Mouse (Mus musculus): Measurements from ENCODE around the gene Gm20388.

The Gm20388 gene

DNA sequence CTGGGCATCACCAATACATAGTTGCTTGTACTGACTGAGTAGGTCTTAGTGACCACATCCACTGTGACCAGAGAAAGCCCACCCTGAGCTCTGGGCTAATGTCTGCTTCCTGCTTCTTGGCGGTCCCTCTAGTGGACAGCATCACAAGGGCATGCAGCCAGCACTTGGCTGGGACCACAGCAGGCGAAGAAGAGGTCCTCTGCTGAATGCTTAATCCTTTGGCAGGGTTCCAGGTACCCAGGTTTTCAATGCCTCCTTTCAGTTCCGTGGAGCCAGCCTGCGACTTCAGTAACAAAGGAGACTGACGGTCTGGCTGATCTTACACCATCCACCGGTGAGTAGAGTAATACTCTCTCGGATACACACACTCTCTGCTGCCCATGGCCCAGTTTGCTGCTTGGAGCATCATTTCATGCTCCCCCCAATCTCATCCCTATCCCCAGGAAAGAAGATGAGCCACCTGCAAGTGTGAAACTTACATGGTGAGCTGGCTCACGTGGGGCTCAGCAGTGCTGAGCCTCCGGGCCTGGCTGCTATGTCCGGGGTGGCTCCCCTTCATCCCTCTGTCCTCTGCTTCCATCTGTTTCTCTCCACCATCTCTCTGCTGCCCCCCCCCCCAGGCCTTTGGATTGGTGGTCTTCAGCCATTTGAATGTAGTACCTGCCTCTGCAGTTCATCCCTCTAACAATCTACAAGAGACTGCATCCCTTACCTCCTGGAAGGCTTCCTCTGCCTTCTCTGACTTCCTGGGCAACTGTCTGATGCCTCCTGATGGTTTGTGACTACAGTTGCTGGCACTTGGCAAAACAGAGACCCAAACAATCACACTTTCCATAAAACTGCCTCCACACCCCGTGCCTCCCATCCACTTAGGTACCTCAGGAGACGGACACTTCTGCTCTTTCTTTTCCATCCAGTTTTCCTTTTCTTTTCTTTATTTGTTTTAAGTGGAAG is 2025.0 kb downstream of the Gm20388 start:
- DNase-seq: peak; percentile 94 to 96

DNA sequence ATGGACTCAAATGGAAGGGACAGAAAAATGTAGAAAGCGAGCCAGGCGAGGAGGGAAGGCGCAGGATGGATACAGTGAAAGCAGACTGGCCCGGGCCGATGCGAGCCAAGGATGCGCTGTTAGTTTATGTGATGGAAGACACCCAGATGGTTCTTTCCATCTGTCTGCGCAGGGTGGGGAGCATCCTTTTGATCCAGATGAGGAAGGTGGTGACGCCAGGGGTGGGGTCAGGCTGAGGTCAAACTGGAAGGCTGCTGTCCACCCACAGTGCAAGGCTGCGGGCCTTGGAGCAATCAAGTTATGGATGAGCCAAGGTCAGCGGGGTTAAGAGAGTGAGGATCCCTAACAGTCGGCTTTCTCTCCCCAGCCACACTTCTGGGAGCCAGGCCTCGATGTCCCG is 2025.8 kb downstream of the Gm20388 start:
- DNase-seq: peak; percentile 31 to 48

DNA sequence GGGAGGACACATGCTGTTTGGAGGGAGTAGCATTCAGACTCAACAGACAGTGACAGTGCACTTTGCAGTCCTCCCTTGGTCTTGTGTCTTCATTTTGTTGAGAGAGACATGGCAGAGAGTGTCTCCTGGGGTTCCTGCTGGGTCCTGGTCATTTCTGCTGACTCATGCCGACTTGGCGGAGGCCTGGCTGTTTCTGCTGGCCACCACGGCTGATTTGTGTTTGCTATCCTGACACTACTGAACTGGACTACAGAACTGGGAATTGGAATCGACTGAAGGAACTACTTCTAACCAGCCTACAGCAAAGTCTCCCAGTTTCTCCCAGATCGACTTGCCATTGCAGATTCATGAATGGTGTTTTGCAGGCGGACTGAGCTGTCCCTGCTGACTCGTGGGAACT is 2028.1 kb downstream of the Gm20388 start:
- DNase-seq: no peak

DNA sequence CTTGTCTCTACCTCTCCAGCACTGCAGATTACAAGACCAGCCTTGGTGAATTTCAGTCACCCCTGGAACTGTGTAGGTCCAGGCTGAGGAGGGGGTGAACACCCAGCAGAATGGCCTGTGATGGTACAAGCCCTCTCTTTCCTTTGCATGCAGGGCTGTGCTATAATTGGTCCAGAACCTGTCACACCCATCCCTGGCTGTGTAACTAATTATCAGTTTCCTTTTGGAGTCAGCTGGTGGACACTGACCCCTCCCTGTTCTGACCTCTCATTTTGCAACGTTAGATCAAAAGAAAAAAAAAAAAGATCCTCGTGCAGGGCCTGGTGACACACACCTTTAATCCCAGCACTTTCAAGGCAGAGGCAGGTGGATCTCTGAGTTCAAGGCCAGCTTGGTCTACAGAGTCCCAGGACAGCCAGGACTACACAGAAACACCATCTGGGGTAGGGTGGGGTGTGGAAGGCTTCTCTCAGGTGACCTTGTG is 2032.5 kb downstream of the Gm20388 start:
- no peak for DNase-seq

DNA sequence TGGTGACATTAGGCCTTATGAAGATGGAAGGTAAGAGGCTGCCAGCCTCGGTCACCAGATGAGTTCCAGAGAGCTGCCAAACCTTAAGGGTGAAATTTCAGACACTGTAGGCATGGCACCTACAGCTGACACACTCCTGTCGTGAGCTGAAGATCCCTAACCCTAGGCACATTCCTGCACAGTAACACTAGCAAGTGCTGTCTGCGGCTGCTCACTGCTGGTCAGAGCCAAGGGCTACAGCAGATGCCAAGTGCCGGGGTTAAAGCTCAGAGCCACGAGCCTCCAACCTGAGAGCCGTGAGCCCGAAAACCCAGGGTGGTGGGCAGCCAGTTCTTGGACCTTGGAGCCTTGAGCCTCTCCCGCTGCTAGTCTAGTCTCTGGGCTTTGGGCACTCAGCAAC is 2033.1 kb downstream of the Gm20388 start:
- no peak for DNase-seq

DNA sequence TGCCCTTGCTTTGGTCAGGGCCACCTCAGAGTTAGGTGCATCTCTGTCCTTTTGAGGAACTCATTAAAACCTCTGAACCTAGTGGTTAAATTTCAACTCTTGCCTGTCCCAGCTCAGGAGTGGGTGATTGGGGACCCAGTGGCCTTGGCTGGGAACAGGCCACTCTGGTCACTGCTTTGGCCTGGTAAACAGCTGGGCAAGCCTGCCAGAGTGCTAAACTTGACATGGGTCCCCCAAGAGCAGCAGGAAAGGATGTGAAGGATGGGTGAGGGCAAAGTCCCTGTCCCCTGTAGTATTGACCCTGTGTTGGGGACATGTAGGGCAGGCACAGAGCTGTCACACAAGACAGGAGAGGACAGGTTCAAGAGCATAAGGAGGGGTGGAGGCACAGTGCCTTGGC is 2034.2 kb downstream of the Gm20388 start, which contains the start of gene Car5a:
Gene Car5a (minus strand): TSS at position 74 of the 400 bp plus-strand sequence.
- no peak for DNase-seq

DNA sequence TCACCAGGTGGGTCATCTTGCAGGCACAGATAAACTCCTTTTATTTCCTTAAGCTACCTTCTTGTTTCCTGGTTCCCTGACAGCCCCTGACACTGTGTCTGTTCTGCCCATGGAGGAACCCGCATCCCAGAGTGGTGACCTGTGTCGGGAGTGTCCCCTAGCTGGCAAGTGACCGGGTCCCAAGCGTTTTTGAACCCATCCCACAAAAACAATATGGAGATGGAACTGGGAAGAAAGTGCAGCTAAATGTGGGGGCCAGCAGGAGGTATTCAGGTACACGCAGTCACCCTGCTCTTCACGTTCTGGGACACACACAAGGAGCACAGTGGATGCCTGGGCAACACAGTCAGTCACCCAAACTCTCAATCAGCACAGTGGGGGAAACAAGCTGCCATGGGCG is 2035.7 kb downstream of the Gm20388 start:
- no peak for DNase-seq

DNA sequence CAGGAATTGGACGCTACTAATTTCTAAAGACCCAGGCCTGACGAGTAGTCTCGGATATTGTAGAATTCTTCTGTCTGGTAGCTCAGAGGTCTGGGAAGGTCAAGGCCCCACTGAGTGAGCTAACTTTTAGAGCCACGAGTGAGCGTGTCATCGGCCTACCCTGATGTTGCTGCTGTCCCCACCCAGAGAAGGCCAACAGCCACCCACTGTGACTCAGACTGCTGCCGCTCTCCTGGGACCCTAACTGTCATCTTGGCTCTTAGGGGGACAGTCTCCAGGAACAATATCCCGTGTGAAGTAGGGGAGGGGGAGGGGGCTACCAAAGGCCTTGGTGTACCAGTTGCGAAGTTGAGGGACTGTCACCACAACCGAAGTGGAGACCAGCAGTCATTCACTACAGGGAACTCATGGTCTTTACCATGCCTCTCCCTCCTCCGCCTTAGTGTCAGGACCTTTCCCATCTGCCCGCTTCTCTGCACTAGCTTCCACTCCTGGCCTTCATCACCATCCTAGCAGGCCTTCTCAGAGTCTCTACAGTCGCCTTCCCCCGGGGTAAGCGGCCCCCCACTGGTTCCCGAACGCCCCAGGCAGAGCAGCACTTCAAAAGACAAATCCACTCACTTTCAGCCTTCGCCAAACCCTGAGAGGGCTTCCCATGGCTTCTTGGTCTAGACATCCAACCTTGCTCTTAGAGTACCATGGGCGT is 2036.6 kb downstream of the Gm20388 start:
- peak; percentile 41 to 57 for DNase-seq

DNA sequence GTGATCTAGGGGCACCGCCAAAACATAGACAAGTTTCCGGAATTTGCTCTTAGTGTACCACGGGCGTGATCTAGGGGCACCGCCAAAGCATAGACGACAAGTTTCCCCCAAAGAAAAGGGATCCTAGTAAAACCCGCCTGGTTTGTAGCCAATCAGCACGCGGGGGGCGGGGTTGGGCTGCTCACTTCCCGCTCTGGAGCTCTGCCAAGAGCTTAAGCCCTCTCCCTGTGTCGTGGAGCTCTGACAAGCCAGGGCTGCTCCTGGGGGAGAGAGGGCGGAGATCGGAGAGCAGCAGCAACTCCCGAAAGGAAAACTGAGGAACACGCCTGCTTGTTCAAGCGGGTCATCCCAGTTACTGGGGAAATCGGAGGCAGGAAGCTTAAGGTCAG is 2037.1 kb downstream of the Gm20388 start:
- DNase-seq: peak; percentile 85 to 92

DNA sequence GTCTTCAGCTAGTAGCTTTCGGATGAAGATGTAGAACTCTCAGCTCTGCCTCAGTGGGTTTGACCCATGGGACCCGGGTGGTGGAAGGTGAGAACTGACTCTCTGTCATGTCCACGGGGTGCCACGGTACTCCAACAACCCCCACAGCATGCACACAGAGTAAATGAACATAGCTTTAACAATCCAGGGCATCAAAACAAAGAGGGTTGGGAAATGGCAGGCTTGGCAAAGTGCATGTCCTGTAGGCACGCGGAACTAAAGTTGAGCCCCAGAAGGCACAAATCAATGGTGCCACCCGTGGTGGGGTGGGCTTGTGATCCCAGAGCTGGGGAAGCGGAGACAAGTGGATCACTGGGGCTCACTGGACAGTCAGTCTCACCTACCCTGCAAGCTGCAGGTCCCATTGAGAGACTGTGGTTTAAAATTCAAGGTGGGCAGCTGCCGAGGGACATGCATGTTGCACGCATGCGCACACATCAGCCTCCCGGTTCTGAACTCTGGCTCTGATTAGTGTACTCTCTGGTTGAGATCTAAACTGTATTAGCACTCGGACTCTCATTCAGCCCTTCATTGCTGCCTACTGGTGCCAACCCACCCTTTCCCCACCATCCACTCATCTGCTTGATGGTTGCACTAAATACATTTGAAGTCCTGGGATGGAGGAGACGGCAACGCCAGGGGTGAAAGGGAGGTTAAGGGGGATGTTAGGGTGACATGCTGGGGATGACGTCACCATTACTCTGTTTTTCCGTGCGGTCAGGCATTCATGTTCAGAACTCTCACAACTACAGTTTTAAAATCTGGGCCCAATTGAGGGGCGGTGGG is 2037.9 kb downstream of the Gm20388 start:
- peak; percentile 46 to 52 for DNase-seq

DNA sequence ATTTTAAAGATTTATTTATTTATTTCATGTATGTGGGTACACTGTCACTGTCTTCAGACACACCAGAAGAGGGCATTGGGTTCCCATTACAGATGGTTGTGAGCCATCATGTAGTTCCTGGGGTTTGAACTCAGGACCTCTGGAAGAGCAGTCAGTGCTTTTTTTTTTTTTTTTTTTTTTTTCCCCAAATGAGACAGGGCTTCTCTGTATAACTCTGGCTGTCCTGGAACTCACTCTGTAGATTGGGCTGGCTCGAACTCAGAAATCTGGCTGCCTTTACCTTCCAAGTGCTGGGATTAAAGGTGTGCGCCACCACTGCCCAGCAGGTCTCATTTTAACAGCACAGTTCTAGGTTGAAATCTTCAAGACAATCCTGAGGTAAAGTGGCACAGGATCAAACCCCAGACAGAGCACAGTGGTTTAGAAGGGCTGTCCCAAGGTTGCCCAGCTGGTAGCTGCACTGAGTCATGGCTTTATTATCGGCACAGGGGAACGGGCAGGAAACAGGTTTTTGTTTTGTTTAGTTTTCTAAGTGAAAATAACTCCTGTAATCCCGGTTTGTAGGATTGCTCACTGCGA is 2038.7 kb downstream of the Gm20388 start, which contains the start of gene Banp:
Gene Banp (plus strand): TSS at position 529 of the 579 bp plus-strand sequence.
- DNase-seq: peak in 1 of 2 experiments; percentile 38

DNA sequence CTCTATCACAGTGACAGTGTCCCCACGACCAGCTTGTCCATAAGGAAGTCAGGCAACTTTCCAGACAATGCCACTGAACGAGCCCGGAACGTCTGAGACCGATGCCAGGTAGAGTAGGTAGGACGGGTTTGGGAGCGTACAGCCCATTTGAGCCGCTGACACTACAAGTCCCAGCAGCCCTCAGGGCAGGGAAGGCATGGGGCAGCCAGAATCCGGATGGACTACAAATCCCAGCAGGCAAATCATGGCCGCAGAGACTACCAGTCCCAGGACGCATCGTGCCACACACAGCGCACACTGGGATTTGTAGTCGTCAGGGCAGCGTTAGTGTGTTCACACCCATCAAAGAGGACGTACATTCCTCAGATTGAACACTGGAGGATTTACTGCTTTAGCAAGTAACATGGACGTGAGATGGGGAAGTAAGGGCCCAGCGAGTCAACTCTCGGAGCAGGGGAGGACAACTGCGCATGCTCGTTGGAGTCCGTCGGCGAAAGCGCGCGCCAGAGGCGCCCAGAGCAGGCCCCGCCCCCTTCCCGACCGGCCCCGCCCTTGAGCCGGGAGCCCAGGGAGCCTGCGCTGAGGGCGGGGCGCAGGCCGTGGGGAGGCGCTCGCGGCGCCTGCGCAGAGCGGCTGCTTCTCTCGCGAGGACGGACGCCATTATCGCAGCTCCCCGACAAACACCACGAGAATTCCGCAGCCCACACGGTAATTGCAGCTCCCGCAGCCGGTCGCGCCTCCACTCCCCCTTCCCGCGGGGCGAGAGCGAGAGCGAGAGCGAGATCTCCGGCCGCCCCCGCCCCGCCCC is 2039.5 kb downstream of the Gm20388 start:
- DNase-seq: peak; percentile 99

DNA sequence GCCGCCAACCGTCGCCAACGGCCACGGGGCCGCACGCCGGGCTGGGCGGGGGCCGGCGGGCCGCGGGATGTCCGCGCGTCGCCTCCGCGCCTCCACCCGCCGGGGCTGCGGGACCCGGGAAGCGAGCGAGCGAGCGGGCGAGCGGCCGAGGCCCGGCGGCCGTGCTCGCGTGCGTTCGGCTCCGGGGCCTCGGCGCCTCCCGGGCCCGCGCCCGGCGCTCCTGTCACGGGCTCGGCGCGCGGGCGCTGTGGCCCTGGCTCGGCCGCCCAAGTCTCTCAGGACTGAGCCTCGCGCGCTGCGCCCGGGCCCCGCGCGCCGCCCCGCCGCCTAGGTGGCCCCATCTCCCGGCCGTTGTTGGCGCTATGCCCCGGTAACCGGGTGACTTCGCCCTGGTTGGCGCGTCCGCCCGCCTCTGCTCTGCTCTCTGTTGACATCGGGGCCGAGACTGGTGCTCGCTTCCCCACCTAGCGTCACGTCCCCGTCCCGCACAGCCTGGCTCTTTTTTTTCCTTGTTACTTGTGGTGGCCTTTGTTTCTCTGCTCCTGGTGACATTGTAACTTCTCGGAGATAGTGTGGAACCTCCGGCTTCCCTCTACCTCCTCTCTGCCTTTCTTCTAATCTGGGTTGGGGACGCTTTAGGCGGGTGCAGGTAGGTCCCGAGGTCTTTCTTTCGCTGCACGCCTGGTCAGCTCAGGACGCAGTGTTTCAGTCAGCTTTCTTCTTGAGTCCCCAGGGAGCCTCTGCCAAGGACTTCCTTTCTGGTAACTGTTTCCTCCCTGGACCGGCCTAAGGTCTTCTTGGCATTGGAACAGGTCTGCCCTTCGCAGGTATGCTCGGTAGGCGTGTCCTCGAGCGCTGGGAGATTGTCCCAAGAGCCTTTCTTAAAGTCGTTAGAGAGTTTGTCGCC is 2040.4 kb downstream of the Gm20388 start:
- peak; percentile 78 to 88 for DNase-seq

DNA sequence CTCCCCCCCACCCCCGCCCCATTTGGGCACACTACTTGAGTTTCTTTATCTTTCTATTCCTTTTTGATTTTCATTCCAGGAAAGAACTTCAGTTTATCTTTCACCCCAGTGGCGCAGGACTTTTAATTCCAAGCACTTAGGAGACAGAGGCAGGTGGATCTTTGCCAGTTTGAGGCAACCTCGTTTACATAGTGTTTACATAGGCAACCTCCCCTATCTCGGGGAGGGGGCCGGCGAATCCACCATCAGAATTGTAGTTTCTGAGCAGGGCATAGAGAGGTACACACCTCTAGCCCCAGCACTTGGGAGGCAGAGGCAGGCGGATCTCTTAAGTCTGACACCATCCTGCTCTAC is 2041.0 kb downstream of the Gm20388 start:
- DNase-seq: peak in 1 of 2 experiments; percentile 46

DNA sequence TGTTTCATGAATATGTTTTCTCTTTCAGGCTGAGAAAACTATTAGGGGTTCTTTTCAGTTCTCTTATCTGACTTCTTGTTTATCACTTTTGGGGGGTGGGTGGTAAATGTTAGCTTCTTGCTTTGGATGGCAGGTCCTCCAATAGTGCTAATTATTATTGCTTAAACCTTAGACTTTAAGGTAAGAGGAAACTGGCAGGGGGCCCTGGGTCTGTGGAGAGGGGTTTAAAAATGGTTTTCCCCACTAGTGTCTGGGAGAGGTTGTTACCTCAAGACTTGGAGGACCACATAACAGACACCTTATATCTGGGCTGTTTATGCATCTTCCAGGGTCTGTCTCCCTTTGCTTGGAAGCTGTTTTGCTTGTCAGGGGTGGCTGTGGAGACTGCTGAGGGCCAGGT is 2041.5 kb downstream of the Gm20388 start:
- no peak for DNase-seq

DNA sequence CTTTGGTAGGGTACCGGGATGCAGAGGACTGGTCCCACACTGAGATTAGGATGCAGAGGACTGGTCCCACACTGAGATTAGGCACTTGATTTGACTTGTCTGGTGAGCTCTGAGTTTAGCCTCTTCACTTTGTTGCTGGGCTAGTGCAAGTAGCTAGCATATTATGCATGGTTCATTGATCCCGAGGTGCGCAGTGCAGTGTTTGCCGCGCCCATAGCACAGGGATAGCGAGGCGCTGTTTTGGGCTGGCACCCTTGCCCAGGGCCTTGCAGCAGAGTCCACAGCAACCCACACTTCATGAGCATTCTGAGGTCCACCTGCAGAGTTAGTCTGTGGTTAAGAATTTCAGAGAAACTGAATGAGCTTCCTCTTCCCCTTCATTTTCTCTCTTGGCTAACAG is 2042.2 kb downstream of the Gm20388 start:
- DNase-seq: no peak

DNA sequence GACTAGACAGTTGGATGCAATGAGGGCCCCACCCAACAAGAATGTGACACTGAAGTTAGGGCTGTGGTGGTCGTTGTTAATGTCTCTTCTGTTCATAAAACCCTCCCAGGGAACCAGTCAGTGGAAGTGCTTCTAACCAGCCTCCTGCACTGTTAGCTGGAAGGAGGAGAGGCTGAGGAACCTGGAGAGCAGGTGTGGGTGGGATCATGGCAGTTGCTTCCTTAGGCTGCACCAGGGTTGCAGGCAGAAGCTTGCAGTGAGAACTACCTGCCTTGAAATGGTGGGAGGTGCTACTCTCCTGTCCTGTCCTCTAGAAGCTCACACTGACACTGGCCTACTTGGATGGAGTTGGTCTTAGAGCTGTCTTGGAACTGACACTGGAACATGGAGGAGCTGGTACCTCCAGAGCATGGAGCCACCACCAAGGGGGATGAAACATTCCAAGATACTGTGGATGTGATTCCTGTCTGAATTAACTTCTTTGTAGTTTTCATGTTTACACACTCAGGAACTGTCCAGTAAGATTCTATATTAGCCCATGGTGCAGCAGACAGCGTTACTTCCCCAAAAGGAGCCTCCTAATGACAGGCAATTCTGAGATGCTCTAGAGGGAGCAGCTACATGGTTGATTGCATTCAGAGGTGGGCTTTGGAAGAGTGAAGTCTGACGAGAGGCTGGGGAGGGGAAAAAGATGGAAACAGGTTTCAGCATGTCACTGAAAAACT is 2043.3 kb downstream of the Gm20388 start:
- DNase-seq: no peak

DNA sequence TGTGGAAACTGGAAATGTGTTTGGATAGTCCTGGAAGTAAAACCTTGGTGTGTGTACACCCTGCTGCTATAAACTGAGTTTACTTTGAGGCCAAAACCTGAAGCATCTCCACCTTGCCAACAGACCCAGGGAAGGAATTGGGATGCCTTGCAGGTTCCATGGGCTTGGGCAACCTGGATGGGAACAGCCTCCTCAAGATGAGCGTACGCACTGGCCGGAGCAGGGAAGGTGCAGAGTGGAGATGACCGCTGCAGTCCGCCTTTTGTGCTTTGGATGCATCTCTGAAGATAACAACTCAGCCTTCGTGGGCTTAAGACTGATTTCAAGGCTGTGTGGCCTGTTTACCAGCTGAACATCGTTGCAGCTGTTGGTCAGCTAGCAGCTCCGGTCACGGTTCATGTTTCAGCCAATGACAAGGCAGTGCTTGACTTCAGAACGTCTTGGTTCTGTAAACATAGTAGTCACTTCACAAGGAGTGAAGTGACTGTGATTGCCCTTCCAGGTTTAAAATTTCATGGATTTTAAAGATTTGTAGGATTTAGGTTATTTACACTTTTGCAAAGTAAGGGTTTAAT is 2044.4 kb downstream of the Gm20388 start:
- DNase-seq: no peak

DNA sequence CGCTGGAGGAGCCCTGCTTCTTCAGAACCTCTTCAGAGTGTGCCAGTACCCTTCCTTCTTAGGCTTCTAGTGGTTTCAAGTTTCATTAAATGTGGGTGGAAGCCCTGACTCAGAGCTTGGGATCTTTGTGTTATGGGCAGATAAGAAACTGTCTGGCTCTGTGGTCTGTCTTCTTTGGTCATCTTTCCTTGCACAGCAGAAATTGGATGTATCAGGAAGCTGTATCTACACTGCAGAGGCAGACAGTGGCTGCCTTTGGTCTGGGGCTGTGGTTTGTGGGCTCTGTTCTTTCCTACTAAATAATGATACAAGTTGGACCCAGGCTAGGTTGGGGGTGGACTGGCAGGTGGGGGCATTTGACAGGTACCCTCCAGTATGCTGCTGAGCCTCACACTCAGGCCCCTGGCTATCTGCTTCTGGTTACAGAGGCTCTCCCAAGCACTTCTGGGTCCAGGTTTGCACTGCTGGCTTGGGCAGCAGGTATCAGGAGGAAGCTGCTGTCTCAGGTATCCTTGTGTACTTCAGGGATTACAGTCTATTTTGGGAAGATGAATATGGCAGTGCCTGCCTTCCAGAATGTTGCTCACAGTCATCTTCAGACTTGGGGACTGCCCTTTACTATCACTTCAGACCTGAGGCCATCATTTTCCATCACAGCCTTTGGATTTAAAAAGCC is 2045.3 kb downstream of the Gm20388 start:
- no peak for DNase-seq
